Mouse (Mus musculus) layer of hippocampus, postnatal 14 days (tissue): ENCODE data around the gene Dlst. TPM values are rescaled to one million over a fixed set of nuclear protein-coding genes. Genes with fewer than 3 reads are reported as not detected.
A peak's percentile ranks its signal among the peaks of the same experiment; 100 is the strongest.
"Not testable (repeated sequence)": the region's sequence is repeated elsewhere in the genome, so short reads cannot be mapped to it uniquely, and the experiment has no call there.

Experiments
- DNase-seq, 2 experiments: peaks; one replicate each; pipeline ENCODE4 v3.0.0; 2021 to 2022; ENCODE audit warnings: low spot score in 2 of 2, mixed read lengths in 1 of 2
- total RNA-seq, 2 experiments: library from RNA; stranded (reverse); gene quantifications; 2 replicates each; pipeline ENCODE4 v1.2.3; 2021

The Dlst gene
- total RNA-seq, 2 experiments from 2014 or later: 169 to 175 TPM

- DNase-seq: no peak
Measured at GRCm38 (mm10) chr12:85113337-85113736, 2.7 kb downstream of the Dlst start.

GRCm38 (mm10) chr12:85113917-85114316, 3.3 kb downstream of the Dlst start:
- no peak for DNase-seq

GRCm38 (mm10) chr12:85115678-85116077, 5.0 kb downstream of the Dlst start:
- DNase-seq: no peak

GRCm38 (mm10) chr12:85121806-85122459, 11.3 kb downstream of the Dlst start:
- no peak for DNase-seq

GRCm38 (mm10) chr12:85123108-85123530, 12.5 kb downstream of the Dlst start:
- no peak for DNase-seq

- DNase-seq: no peak
Measured at GRCm38 (mm10) chr12:85123645-85124044, 13.0 kb downstream of the Dlst start.

GRCm38 (mm10) chr12:85124751-85125150, 14.1 kb downstream of the Dlst start:
- DNase-seq: no peak

GRCm38 (mm10) chr12:85126986-85127603, 16.5 kb downstream of the Dlst start:
- DNase-seq: no peak

- DNase-seq: no peak
Measured at GRCm38 (mm10) chr12:85129426-85129978, 18.9 kb downstream of the Dlst start.

- no peak for DNase-seq
Measured at GRCm38 (mm10) chr12:85131361-85131760, 20.7 kb downstream of the Dlst start.

GRCm38 (mm10) chr12:85134043-85134794, 23.6 kb downstream of the Dlst start:
- DNase-seq: no peak

- DNase-seq: no peak
Measured at GRCm38 (mm10) chr12:85135513-85136470, 25.2 kb downstream of the Dlst start.

- DNase-seq: no peak
Measured at GRCm38 (mm10) chr12:85136627-85137026, 26.0 kb downstream of the Dlst start.

- DNase-seq: no peak
Measured at GRCm38 (mm10) chr12:85140036-85140701, 29.5 kb downstream of the Dlst start.

GRCm38 (mm10) chr12:85141096-85141495, 30.5 kb downstream of the Dlst start:
- no peak for DNase-seq

GRCm38 (mm10) chr12:85142803-85143202, 32.2 kb downstream of the Dlst start:
- peak; percentile 77 to 85 for DNase-seq

- not testable (repeated sequence) for DNase-seq
Measured at GRCm38 (mm10) chr12:85144276-85144675, 33.6 kb downstream of the Dlst start.

GRCm38 (mm10) chr12:85144821-85145220, 34.2 kb downstream of the Dlst start:
- DNase-seq: no peak

GRCm38 (mm10) chr12:85145630-85146029, 35.0 kb downstream of the Dlst start:
- no peak for DNase-seq

- no peak for DNase-seq
Measured at GRCm38 (mm10) chr12:85146355-85146754, 35.7 kb downstream of the Dlst start.
